Mouse (Mus musculus): ENCODE measurements around the gene Pxn.
A peak's percentile ranks its signal among the peaks of the same experiment; 100 is the strongest.
"Not testable (repeated sequence)": the region's sequence is repeated elsewhere in the genome, so short reads cannot be mapped to it uniquely, and the experiment has no call there.

Pxn gene

DNA sequence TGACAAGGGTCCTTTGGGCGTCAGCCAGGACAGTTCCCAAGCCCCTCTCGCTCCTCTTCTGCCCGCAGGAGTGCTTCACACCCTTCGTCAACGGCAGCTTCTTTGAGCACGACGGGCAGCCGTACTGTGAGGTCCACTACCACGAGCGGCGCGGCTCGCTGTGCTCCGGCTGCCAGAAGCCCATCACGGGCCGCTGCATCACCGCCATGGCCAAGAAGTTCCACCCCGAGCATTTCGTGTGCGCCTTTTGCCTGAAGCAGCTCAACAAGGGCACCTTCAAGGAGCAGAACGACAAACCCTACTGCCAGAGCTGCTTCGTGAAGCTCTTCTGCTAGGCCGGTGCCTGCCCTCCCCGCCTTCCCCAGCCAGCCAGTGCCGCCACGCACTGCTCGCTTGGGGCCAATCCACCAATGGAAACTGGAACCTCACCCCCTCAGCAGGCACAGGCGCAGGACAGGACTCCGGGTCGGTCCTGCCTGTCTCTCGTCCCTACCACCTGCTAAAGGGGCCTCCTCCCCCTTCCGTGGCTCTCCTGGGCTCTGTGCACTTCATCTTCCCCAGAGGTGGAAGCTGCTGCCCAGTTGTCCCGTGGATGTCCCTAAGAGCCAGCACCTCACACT is 47.4 kb downstream of the Pxn start:
- no peak for DNase-seq (ENCODE audit: low spot score in 2 of 2)

GRCm38 (mm10) chr5:115554536-115555291 is 48.2 kb downstream of the Pxn start:
- no peak for DNase-seq (ENCODE audit: low spot score in 2 of 2)

DNA sequence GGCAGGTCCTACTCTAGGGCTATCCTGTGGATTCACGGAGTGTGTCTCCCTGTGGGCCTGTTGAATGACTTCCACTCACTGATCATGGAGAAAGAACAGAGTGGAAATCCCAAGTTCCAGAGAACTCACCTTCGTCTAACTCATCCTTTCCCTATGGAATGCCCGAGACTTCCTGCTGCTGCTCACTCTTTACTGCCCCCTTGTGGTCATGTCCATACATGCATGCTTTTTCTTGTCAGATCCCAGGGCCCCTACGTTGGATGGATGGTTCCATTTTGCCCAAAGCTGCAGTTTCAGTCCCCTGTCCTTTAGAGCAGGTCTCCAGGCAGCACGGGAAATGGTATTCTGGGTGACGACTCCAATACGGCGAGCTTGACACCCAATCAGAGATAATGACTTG is 49.7 kb downstream of the Pxn start:
- peak in 1 of 2 experiments; percentile 62 for DNase-seq (ENCODE audit: low spot score in 2 of 2)

- DNase-seq (ENCODE audit: low spot score in 2 of 2) = no peak
These were observed 51.8 kb downstream of the Pxn start for GRCm38 (mm10) chr5:115558182-115558794.

DNA sequence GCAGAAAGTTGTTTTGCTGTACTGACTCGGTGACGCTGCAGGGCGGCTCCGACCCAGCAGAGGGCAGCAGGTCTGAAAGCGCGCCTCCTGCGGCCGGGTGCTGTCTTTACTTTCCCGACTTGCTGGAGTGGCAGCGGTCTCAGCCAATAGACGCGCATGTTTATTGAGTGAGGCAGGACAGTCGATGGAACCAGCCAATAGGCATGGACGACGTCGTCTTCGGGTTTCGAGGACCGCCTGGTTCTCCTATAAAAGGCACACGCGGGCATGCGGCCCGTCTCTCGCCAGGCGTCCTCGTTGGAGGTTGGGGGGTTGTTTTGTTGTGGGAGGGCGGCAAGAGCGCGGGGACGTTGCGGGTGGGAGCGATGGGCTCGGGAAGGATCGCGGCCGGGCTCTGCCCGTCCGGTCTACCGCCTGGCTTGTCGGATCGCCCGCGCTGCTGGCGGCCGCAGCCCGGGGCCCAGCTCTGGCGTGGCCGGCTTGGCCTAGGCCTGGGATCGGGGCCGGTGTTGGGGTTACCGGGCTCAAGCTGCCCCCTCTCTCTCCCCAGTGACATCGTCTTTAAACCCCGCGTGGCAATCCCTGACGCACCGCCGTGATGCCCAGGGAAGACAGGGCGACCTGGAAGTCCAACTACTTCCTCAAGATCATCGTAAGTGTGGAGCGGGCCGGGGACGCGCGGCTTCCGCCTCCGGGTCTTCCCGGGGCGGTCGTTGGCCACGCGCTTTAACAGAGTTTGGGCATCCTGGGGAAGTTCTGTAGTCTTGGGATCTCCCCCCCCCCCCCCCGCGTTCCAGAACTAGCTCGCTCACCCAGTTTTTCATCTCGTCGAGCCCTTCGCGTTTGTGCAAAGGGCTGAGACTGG is 53.0 kb downstream of the Pxn start, which contains the start of gene Rplp0:
Rplp0 (plus strand) TSS at position 231 of the 865 bp plus-strand sequence.
- peak; percentile 99 to 100 for DNase-seq (ENCODE audit: low spot score in 2 of 2)

- DNase-seq (ENCODE audit: low spot score in 2 of 2) = no peak
These were observed 53.9 kb downstream of the Pxn start for GRCm38 (mm10) chr5:115560336-115560905.

DNA sequence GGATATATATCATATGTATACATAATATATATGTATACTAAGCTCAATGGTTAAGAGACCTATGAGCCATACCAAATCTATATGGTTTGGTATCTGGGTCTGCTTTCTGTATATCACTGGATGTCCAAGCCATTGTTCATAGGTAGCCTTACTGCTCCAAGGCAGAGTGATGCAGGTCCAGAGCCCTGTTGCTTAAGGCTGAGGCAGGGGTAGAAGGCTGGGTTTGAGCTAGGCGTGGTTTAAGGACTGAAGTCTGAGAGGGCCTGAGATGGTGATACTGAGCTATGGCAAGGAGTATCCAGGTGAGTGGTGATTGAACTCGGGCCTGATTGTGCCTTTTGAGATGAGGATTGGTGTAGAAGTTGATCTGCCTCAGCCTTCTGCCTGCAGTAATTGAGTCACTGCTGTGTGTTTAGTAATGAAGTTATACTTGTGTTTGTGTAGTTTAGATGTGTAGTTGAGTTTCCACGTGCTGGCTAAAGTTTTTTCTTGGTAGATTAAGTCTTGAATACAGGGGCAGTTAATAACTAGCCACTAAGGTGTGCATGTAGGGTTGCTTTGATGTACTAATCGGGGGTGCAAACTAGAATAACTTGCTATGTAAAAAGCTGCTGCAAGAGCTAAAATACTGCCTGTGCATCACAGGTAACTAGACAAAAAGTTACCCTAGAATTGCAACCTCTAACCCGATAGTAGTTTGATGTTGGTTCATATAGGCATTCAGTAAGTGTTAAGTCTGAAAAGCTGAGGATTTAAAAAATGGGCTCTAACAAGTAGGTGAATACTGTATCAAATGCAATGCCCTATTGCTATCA is 57.5 kb downstream of the Pxn start:
- DNase-seq (ENCODE audit: low spot score in 2 of 2) = no peak

GRCm38 (mm10) chr5:115564737-115565393 is 58.4 kb downstream of the Pxn start, which contains the start of gene Gcn1l1:
Gene Gcn1l1 (plus strand): TSS chr5:115565254.
- peak; percentile 44 to 69 for DNase-seq (ENCODE audit: low spot score in 2 of 2)

GRCm38 (mm10) chr5:115565403-115565802 is 58.9 kb downstream of the Pxn start:
- DNase-seq (ENCODE audit: low spot score in 2 of 2) = no peak

DNA sequence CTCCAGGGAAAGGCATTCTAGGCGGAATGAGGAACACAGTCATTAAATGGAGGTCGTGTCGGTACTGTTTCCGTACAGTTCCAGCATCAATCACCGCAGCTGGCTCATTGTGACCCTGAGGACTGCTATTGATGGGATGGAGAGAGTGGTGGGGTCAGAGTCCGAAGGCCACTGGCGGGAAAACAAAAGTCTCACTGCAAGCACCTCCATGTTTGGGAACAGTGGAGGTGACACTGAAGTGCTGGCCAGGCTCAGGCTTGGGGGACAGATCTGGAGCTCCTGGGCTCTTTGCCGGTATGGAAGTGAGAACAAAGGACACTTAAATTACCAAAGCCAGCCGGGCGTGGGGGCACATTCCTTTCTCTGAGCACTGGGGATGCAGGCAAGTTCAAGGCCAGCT is 62.2 kb downstream of the Pxn start:
- DNase-seq (ENCODE audit: low spot score in 2 of 2) = no peak

DNA sequence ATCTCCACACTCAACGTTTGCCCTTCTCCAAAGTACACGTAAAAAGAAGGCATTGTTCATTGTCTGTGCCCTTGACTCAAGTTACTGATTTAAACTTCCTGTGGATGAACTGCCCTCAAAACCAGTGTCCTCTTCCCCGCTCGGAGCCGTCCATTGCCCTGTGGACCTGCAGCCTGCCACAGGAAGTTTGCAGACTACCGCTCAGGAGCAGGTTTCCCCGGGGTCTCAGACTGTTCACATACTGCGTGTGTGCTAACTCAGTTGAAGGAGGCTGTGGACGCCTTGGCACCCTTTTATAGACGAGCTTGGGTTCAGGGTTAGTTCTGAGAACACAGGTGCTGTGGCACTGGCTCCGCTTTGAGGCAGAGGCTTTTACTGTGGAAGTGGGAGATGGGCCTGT is 62.8 kb downstream of the Pxn start:
- no peak for DNase-seq (ENCODE audit: low spot score in 2 of 2)

GRCm38 (mm10) chr5:115569721-115570120 is 63.2 kb downstream of the Pxn start:
- no peak for DNase-seq (ENCODE audit: low spot score in 2 of 2)

DNA sequence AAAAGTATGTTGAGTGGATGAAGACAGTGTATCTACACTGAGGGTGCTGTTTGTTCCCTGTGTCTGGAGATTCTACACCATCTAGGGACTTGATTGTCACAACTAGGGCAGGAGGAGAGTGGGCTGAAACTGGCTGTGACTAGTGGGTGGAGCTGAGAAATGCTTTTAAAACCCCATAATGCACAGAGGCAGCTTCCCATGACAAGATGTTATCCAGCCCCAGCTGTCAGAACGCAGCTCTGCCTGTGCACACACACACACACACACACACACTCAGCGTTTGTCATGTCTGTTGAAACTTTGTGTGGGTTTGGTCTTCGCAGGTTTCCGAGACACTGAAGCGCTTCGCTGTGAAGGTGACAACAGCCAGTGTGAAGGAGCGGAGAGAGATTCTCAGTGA is 64.6 kb downstream of the Pxn start:
- no peak for DNase-seq (ENCODE audit: low spot score in 2 of 2)

DNA sequence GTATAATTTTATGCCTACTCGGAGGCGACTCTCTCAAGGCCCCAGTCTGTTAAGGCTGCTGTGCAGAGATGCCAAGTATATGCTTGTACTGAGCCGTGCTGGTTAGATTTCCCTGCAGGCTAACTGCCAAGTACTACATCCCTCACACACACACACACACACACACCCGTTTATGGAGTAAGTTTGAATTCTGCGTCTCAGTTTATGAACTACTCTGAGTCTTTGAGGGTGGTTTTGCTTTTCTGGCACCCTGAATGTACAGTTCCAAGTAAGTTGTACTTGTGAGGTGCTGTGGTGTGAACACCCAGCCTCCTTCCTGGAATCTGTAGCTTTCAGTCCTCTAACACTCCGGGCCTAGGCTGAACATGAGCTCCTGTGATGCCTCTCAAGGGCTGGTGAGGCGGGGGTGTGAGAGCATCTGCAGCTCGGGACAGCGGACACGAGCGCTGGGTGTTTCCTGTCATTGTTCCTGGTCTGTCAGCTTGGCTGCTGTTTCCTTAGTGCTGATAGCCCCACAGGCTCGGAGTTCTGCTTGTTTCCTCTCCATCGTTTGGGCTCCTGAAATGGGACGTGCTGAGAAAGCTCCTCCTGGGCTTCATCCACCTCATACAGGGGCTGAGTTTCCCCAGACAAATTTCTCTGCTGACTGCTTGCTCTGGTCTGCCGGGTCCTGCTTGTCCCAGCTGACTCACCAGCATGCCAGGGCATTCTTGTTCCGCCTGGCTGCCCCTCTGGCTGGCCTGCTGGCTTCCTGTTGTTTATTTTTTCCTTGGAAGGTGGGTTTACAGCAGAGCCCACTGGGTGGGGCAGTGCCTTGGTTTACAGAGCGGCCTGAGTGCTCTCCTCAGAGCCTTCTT is 66.4 kb downstream of the Pxn start:
- no peak for DNase-seq (ENCODE audit: low spot score in 2 of 2)

DNA sequence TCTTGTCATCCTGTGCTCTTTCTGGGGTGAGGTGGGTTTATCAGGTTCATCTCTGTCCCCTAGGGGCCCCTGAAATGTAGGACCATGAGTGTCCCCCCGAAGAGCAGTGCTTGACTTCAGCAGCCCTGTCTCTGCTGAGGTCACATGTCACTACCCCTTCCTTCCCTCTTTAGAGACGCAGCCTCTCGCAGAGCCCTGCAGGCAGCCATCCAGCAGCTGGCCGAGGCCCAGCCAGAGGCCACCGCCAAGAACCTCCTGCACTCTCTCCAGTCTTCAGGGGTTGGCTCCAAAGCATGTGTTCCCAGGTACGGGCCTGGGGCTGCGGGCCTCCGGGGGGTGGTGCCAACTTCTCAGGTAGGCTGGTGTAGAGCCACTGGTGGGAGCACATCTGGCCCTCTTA is 68.5 kb downstream of the Pxn start:
- no peak for DNase-seq (ENCODE audit: low spot score in 2 of 2)

DNA sequence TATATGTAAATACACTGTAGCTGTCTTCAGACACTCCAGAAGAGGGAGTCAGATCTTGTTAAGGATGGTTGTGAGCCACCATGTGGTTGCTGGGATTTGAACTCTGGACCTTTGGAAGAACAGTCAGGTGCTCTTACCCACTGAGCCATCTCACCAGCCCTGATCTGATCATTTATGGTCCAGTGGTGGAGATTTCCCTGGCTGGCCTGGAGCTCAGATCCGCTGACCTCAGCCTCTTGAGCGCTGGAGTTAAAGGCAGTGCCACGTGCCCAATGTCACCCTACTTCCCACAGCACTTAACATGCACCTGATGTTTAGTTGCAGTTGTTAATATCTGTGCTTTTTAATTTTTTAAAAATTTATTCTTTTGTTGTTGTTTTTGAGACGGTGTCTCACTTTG is 71.2 kb downstream of the Pxn start:
- not testable (repeated sequence) for DNase-seq (ENCODE audit: low spot score in 2 of 2)

DNA sequence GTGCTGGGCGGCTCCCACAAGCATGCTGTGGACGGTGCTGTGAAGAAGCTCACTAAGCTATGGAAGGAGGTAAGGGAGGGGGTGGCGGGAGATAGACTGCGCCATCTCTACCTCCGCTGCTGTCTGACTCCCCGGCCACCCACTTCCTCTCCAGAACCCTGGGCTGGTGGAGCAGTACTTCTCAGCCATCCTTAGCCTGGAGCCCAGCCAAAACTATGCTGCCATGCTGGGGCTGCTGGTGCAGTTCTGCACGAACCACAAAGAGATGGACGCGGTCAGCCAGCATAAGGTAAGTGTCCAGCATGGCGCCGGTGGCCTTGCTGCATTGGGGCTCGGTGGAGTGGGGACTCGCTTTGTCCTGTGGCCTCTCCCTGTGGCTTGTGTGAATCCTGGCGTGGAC is 72.4 kb downstream of the Pxn start:
- DNase-seq (ENCODE audit: low spot score in 2 of 2) = no peak

- DNase-seq (ENCODE audit: low spot score in 2 of 2) = no peak
These were observed 72.9 kb downstream of the Pxn start for GRCm38 (mm10) chr5:115579363-115579762.
